Mouse (Mus musculus) forebrain, embryonic 11.5 days (tissue): ENCODE data around the gene Cpne2. TPM values are rescaled to one million over a fixed set of nuclear protein-coding genes. Genes with fewer than 3 reads are reported as not detected.

ENCODE experiments used
- ATAC-seq: fragments of 200-750 bp; cut with Nextera tagmentation; replicated peaks from 2 replicates; pipeline ENCODE4 v1.8.0; 2017; ENCODE audit warnings: moderate TSS enrichment; ENCODE audit not compliant: low FRiP score
- DNase-seq: peaks from one replicate; pipeline ENCODE4 v3.0.0-alpha.2; 2017; ENCODE audit warnings: low spot score
- H3K27ac ChIP-seq: fragments of 300-500 bp; sonication (generic); 2 replicates; pipeline ENCODE4 v1.5.1; 2014; ENCODE audit warnings: low read depth, low read length
- H3K27me3 ChIP-seq: fragments of 300-500 bp; sonication (generic); 2 replicates; pipeline ENCODE4 v1.6.1; 2014; ENCODE audit warnings: mild to moderate bottlenecking, low read length, mixed read lengths; ENCODE audit not compliant: control insufficient read depth, insufficient read depth
- H3K36me3 ChIP-seq: fragments of 300-500 bp; sonication (generic); 2 replicates; pipeline ENCODE4 v1.6.1; 2014; ENCODE audit warnings: mild to moderate bottlenecking, low read length, moderate library complexity, mixed read lengths; ENCODE audit not compliant: control insufficient read depth, insufficient read depth
- H3K4me1 ChIP-seq: fragments of 300-500 bp; sonication (generic); replicated peaks from 2 replicates; pipeline ENCODE4 v1.6.1; 2014; ENCODE audit warnings: low read length, mixed read lengths; ENCODE audit not compliant: control insufficient read depth, insufficient read depth
- H3K4me2 ChIP-seq: fragments of 300-500 bp; sonication (generic); 2 replicates; pipeline ENCODE4 v1.6.1; 2014; ENCODE audit warnings: low read depth, mild to moderate bottlenecking, low read length, moderate library complexity, mixed read lengths; ENCODE audit not compliant: severe bottlenecking
- H3K4me3 ChIP-seq: fragments of 300-500 bp; sonication (generic); 2 replicates; pipeline ENCODE4 v1.5.1; 2014; ENCODE audit warnings: low read depth, low read length
- H3K9ac ChIP-seq: fragments of 300-500 bp; sonication (generic); 2 replicates; pipeline ENCODE4 v1.6.1; 2014; ENCODE audit warnings: low read length
- H3K9me3 ChIP-seq: fragments of 300-500 bp; sonication (generic); 2 replicates; pipeline ENCODE4 v1.6.1; 2016; ENCODE audit warnings: low read length, mixed read lengths; ENCODE audit not compliant: control insufficient read depth
- WGBS: fragments of 180-500 bp; shearing (Covaris S2); extraction: QIAGEN DNeasy Blood & Tissue Kit; methylation state at CpG from one replicate; pipeline ENCODE4 v1.1.7; 2014; 5-methylcytosine and 5-hydroxymethylcytosine counted together
- polyA plus RNA-seq: library from polyadenylated mRNA; unstranded; fragments of >200 nt; fragmentation: Nextera tagmentation; extraction: Ambion mirVana; gene quantifications from 2 replicates; pipeline ENCODE4 v1.2.1, GENCODE M21; 2014

The Cpne2 gene
- polyA plus RNA-seq, 1 experiment from 2014 or later = 23.1 TPM

GRCm38 (mm10) chr8:94574159-94574907 is 41.5 kb downstream of the Cpne2 start:
- no peak for ATAC-seq
- 91% methylated on average over 16 of the region's 16 CpGs for WGBS
- H3K4me1 ChIP-seq = no peaks in the 10 kb centered on the region; the same call in 1 of the 2 replicates
- no peaks in the 10 kb centered on the region for H3K9me3 ChIP-seq
- H3K9ac ChIP-seq = no peak overlapping the region
- no peak overlapping the region for H3K4me3 ChIP-seq
- no peaks in the 10 kb centered on the region for H3K27me3 ChIP-seq
- no peak overlapping the region for H3K4me2 ChIP-seq
- DNase-seq = no peak
- peaks cover 2% of the 10 kb centered on the region for H3K36me3 ChIP-seq
- H3K27ac ChIP-seq = no peak overlapping the region

DNA sequence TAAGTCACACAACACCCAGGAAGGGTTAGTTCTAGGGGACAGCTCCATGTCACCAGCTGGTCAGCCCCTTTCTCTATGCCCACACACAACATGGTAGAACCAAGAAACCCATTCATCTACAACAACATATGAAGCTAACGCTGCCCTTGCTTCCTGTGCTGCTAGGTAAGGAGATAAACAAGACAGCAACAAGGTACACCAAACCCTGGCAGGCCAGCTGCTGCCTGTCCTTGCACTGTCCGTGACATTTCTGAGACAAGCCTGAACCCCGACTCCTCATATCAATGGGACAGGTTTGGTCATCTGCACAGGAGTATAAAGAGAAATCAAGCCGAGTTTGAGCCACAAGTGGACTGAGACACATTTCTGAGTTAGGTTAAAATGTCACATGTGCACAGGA is 42.4 kb downstream of the Cpne2 start:
- ATAC-seq = no peak
- no peak overlapping the region for H3K4me2 ChIP-seq
- whole genome bisulfite sequencing = 90% methylated on average over 4 of the region's 4 CpGs
- DNase-seq = no peak
- H3K9me3 ChIP-seq = no peaks in the 10 kb centered on the region
- H3K9ac ChIP-seq = no peak overlapping the region
- peaks cover 2% of the 10 kb centered on the region for H3K36me3 ChIP-seq
- H3K4me3 ChIP-seq = no peak overlapping the region
- H3K27me3 ChIP-seq = no peaks in the 10 kb centered on the region
- H3K4me1 ChIP-seq = no peaks in the 10 kb centered on the region
- no peak overlapping the region for H3K27ac ChIP-seq

DNA sequence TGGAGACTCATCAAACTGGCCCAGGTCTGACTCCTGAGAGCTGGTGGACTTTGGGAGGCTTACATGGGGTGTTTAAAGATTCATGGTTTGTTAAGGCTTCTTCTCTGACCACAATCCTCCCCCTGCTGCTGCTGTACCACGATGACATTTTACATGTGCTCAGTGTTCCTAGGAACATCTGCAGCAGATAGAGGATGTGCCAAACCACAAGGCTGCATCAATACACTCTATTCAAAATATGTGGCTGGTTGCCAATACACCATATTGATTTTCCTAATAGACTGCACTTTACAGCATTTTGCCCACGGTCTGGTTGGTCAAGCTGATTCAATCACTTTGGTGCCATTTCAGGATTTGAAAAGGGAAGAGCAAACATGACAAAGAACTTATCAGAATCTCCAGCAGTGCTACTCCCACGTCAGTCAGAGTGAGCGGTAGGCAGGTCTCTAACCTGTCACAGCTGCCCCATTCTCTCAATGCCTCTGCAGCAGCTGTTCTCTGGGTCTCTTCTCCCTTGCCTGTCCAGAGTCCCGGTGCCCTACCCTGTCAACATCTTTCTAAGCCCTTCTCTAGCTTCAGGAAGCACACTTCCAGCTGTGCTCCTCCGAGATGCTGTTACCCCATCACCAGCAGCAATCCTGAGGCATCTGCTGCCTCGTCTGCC is 49.2 kb downstream of the Cpne2 start:
- H3K9ac ChIP-seq = no peak overlapping the region
- no peaks in the 10 kb centered on the region for H3K4me1 ChIP-seq
- no peak for ATAC-seq
- peaks cover under 1% of the 10 kb centered on the region; the same call in 1 of the 2 replicates for H3K36me3 ChIP-seq
- H3K9me3 ChIP-seq = no peaks in the 10 kb centered on the region
- H3K27ac ChIP-seq = no peak overlapping the region
- no peak overlapping the region for H3K4me2 ChIP-seq
- WGBS = 90% methylated on average over 7 of the region's 7 CpGs
- no peak overlapping the region for H3K4me3 ChIP-seq
- DNase-seq = no peak
- H3K27me3 ChIP-seq = no peaks in the 10 kb centered on the region

DNA sequence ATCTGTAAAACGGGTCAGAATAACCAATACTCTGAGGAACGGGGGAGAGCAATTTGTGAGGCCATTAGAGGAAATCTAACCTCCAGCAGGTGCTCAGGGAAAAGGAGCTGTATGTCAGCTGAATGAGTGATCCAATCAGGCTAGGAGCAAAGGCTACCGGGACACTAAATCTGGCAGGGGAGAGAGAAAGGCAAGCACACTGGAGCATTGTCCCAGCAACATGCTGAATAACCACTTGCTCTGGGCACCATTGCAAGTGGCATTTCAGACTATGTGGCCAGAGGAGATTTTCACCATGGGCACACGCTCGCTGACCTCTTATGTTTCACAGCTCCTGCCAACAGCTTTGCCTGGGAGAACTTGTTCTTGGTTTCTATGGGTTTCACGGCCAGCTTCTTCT is 49.8 kb downstream of the Cpne2 start:
- H3K4me1 ChIP-seq = no peaks in the 10 kb centered on the region
- 91% methylated on average over 6 of the region's 6 CpGs for WGBS
- no peak overlapping the region for H3K9ac ChIP-seq
- no peak for ATAC-seq
- no peak overlapping the region for H3K4me3 ChIP-seq
- H3K27ac ChIP-seq = no peak overlapping the region
- no peaks in the 10 kb centered on the region for H3K9me3 ChIP-seq
- H3K4me2 ChIP-seq = no peak overlapping the region
- no peak for DNase-seq
- H3K36me3 ChIP-seq = peaks cover 3% of the 10 kb centered on the region; the same call in 1 of the 2 replicates
- H3K27me3 ChIP-seq = no peaks in the 10 kb centered on the region

- no peak for DNase-seq
- Histone ChIP-seq H3K9ac (no peak overlapping the region), H3K27ac (no peak overlapping the region), H3K9me3 (no peaks in the 10 kb centered on the region), H3K4me3 (no peak overlapping the region), H3K27me3 (no peaks in the 10 kb centered on the region), H3K4me1 (no peaks in the 10 kb centered on the region), H3K36me3 (peaks cover 3% of the 10 kb centered on the region; the same call in 1 of the 2 replicates), H3K4me2 (no peak overlapping the region)
- ATAC-seq = no peak
- 61% methylated on average over 4 of the region's 4 CpGs for WGBS
These were observed 51.5 kb downstream of the Cpne2 start for GRCm38 (mm10) chr8:94584238-94584817.

GRCm38 (mm10) chr8:94591691-94592090 is 58.9 kb downstream of the Cpne2 start:
- no peaks in the 10 kb centered on the region for H3K27me3 ChIP-seq
- DNase-seq (no peak), ATAC-seq (no peak)
- H3K4me1 ChIP-seq = no peaks in the 10 kb centered on the region
- H3K9ac ChIP-seq = no peak overlapping the region
- H3K4me3 ChIP-seq = no peak overlapping the region
- whole genome bisulfite sequencing = 74% methylated on average over 4 of the region's 4 CpGs
- H3K4me2 ChIP-seq = no peak overlapping the region
- no peaks in the 10 kb centered on the region for H3K9me3 ChIP-seq
- H3K27ac ChIP-seq = no peak overlapping the region
- peaks cover 3% of the 10 kb centered on the region; the same call in 1 of the 2 replicates for H3K36me3 ChIP-seq

- H3K9ac ChIP-seq = no peak overlapping the region
- H3K36me3 ChIP-seq = no peaks in the 10 kb centered on the region
- no peaks in the 10 kb centered on the region for H3K27me3 ChIP-seq
- no peak overlapping the region for H3K4me2 ChIP-seq
- no peak overlapping the region for H3K27ac ChIP-seq
- H3K4me1 ChIP-seq = no peaks in the 10 kb centered on the region
- DNase-seq (no peak), ATAC-seq (no peak)
- no peak overlapping the region for H3K4me3 ChIP-seq
- 81% methylated on average over 1 of the region's 1 CpGs for WGBS
- H3K9me3 ChIP-seq = no peaks in the 10 kb centered on the region
These were observed 61.4 kb downstream of the Cpne2 start for GRCm38 (mm10) chr8:94594211-94594610.

DNA sequence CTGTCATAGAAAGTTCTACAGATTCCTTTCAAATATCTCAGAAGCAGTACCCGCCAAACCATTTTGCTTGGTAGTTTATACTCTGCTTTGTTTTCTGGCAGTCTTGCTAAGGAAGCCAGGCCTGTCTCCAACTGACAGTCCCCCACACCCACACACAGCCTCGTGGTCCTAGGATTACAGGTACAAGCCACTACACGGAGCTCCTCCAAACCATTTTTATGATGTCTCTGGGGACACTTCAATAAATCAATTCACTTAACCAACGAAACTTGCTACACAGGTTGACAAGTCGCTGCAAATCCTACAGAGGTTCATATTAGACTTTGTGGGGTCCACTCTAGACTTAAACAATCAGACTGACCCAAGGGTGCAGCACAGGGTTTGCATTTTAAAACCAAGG is 67.7 kb downstream of the Cpne2 start:
- H3K27ac ChIP-seq = no peak overlapping the region
- WGBS = 32% methylated on average over 5 of the region's 5 CpGs
- H3K4me2 ChIP-seq = peak overlapping the region; percentile 96
- DNase-seq = no peak
- no peak for ATAC-seq
- H3K4me1 ChIP-seq = peaks cover 9% of the 10 kb centered on the region
- H3K36me3 ChIP-seq = no peaks in the 10 kb centered on the region
- H3K9ac ChIP-seq = peak overlapping the region; percentile 90
- peak overlapping the region; percentile 81 for H3K4me3 ChIP-seq
- H3K27me3 ChIP-seq = no peaks in the 10 kb centered on the region
- H3K9me3 ChIP-seq = no peaks in the 10 kb centered on the region
